Mouse (Mus musculus): Measurements from ENCODE around the gene Rxrb.

Gene Rxrb

DNA sequence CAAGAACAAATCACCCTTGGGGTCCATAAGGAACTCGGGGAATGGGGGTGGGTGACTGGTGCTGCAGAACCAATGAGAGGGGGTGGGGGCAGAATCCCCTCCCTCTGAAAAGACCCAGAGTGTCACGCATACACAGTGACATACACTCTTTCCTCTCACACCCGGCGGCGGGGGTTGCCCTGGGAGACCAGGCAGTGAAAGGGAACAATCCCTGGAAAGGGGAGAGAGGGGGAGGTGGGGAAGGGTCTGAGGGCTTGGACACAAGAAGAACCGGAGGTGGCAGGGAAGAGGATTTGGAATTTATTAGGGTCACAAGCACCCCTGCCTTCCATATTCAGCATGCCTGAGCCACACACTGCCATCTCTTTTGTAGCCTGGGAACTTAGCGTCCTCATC lies 5.9 kb upstream of the Rxrb start:
- no peak for DNase-seq (ENCODE audit: low spot score)

DNA sequence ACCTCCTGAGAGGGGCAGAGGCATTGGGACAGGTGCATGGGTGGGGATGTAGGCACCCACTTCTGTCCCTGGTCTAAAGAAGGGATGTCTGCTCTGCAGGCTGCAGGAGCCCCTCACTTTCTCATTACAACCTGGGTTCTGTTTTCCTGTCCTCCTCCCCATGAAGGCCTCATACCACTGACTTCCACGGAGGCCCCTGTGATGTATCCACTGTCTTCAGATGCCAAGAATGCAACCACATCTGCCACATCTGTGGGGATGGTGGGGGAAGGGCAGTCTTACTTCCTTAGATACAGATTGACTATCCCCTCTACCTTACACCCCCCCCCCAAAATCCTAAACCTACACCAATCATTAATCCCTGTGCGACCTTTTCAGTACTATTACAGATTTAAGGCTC lies 5.4 kb upstream of the Rxrb start:
- DNase-seq (ENCODE audit: low spot score) = no peak

DNA sequence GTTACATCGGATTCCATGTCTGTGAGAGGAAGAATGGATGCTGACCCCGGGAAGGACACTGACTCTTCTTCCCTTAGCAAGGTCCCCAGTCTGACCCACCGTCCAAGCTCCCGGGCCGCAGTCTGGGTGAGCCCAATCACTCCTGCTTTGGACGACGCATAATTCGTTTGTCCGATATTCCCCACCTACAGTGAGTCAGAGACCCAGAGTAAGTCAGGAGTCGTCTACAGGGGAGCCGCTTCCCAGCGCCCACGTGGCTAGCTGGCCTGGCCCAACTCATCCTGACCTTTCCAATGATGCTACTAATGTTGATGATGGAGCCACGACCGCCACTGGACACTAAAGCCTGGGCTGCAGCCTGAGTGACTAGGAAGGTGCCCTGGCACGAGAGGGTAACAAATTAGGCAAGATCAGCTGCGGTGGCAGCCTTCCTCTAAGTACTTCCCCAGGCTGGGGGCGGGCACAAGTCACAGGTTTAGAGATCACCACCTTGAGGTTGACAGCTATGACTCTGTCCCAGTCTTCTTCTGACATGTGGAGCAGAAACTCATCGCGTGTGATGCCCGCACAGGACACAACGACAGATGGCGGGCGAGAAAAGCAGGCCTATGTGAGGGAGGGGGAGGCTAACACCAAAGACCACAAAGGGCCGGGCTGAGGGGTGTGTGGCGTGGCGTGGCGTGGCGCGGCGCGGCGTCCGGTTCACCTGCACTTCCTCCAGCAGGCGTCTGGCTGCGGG lies 4.5 kb upstream of the Rxrb start:
- peak; percentile 48 for DNase-seq (ENCODE audit: low spot score)

DNA sequence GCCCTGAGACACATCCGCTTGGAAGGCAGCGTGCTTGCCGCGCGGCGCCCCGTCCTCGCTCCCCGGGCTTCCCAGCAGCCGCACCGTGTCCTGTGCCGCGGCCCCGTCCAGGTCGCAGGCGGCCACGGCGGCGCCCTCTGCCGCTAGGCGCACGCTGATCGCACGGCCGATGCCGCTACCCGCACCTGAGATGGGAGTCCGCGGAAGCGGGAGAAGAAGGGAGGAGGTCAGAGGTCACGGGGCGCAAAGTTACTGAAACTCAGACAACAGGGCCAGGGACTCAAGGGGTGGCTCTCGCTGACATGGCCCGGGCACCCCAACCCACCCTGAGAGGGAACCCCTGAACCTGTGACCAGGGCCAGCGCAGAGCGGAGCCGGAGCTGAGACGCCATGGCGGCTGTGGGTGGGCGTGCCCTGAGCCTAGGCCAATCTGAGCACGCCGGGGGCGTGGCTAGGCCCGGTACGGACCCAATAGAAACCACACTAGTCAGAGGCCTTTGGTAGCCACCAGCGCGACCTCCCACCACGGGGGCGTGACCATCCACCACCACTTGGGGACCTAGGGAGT lies 3.9 kb upstream of the Rxrb start, which contains the start of gene H2-Ke6:
Gene H2-Ke6, minus strand, starts transcription at position 405 of the 568 bp plus-strand sequence.
- DNase-seq (ENCODE audit: low spot score) = peak; percentile 93

DNA sequence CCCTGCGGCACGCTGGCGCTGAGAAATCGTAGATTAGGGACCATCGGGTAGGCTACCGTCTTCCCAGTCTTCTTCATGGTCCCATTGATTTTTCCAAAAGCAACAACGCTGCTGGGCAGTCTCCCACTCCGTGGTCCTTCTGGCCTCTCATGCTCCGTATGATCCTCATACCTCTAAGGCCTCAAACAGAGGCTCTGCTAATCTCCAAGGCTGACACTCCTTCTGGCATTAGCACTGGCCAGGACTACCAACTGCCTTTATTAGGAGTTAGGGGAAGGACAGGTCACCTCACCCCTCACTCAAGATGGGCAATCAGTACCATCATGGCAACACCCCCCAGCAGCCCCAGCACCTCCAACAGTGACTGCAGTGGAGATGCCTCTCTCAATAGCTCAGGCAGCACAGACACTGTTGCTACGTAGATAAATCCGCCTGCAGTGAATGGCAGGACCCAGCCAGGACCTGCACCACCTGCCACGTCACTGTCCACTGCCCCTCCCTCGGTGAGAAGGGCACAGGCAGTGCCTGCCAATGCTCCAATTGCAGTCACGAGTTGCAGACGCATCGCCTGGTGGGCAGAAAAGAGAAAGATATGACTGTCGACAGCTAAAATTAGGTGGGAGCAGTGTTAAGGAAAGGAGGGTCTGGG lies 3.0 kb upstream of the Rxrb start:
- no peak for DNase-seq (ENCODE audit: low spot score)

DNA sequence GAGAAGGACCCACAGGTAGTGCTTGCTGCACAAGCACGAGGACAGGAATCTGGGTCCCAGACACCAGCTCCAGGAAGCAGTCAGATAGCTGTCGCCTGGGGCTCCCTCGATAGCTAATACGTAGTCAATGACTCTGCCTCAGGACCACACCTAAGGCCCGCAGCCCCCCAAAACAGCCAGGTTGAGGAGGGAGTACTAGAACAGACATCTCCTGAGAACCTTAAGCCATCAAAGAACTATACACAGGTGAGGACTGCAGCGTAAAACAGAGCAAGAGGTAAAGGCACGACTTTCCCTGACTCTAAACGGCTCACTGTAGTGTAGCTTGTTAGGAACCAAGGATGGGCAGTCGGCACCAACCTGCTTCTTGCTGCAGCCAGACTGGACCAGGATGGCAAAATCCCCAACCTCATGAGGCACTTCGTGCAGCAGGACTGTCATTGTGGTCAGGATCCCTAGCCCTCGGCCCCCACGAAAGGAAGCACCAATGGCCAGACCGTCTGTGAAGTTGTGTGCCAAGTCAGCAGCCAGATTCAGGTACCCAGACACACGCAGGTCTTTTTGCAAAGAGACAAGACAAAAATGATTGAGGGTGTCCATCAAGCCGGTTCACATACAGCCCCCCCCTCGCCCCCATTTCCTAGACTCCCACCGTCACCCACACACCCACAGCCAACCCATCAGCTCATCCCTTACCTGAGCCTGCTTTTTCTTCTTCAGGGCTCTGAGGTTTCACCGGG lies 2.3 kb upstream of the Rxrb start:
- no peak for DNase-seq (ENCODE audit: low spot score)

DNA sequence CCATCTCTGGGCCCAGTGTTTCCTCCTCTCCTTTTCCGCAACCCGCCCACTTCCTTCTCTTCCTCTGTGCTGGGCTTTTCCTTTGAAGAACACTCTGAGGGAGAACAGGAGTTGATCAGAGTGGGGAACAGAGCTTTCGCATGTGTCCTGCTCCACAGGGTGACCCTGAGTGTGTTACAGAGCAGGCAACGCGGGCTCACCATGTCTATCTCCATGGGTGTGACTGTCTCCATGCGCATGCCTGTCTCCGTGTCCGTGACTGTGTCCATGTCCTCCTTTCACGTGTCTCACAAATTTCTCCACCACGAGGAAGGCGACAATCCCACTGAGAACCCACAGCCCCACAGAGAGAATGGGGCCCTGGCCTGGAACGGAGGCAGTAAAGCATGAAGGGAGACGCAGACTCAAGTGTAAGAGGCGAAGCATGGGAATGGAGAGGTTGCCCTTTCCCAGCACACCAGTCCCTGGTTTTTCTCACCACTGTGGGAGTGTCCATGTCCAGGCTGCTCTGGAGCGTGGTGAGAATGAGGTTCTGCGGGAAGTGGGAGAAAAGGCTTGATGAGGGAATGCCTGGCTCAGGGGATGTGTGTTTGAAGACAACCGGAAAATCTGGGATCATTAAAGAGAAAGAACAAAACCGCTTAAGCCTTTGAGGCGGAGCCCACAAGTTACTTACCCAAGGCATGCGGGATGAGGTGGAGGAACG lies 1.6 kb upstream of the Rxrb start:
- no peak for DNase-seq (ENCODE audit: low spot score)

DNA sequence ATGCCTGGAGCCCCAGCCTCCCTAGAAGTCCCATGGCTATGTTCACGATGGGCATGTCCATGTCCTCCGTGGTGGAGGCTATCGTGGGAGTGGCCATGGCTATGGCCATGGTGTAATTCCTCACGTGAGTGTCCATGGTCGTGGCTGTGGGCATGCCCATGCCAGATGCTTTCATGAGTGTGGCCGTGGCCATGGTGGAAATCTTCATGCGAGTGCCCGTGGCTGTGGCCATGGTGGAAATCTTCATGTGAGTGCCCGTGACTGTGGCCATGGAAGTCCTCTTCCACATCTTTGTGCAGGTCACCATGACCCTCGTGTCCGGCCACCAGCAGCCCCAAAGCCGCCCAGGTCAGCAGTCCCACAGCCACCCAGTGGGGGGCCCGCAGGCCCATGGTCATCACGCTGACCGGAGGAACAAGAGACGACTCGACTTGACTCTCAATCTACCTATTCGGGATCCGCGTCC lies 718 bp upstream of the Rxrb start:
- DNase-seq (ENCODE audit: low spot score) = no peak

DNA sequence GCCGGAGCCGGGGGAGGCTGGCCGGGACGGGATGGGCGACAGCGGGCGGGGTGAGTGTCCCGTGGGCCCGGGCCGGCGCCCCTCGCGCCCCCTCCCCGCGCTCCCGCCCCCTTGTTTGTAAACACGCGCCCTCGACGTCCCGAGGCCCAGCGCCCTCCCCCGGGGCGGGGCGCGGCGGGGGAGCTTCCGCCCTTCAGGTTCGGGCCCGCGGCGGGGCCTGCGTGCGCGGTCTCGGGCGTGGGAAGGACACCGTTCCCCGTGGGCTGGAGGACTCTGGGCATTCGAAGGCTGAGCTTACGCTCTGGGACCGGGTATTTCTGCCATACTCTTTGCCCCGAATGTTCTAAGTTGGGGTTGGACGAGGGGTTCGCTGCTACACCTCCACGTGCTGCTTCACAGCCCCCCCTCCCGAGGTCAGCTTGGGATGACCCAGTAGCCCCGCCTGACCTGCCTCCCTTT lies 591 bp downstream of the Rxrb start:
- peak; percentile 62 for DNase-seq (ENCODE audit: low spot score)

DNA sequence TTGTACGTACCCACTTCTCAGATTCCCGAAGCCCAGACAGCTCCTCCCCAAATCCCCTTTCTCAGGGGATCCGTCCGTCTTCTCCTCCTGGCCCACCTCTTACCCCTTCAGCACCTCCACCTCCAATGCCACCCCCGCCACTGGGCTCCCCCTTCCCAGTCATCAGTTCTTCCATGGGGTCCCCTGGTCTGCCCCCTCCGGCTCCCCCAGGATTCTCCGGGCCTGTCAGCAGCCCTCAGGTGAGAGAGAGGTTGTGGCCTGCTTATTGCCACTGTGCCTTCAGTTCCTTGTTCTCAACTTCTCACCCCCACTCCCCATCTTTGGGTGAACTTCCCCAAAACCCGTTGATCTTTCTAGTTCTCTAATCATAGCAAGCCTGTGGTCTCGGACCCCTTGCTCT lies 1.2 kb downstream of the Rxrb start:
- DNase-seq (ENCODE audit: low spot score) = no peak

DNA sequence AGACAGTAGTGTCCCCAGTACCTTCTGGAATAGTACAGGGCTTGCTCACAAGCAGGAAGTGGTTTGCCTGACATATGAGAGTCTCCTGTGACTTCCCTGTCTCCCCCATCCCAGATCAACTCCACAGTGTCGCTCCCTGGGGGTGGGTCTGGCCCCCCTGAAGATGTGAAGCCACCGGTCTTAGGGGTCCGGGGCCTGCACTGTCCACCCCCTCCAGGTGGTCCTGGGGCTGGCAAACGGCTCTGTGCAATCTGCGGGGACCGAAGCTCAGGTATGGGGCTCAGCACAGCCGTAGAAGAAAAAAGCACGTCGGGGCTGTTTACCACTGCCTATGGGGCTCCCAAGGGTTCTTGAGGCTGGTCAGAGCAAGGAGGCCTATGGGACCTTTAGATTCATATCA lies 1.8 kb downstream of the Rxrb start:
- DNase-seq (ENCODE audit: low spot score) = no peak

DNA sequence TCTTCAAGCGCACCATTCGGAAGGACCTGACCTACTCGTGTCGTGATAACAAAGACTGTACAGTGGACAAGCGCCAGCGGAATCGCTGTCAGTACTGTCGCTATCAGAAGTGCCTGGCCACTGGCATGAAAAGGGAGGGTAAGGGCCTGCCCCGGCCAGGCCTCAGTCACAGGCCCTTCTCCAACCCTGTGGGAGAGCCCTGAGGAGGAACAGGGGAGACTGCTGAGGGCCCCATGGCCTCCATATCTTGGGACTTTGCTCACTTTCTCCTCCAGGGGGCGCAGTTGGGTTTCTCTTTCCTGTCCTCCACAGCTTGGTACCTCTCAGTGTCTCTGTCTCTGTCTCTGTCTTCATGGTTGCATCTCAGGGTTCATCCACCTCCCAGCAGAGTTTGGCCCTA lies 2.5 kb downstream of the Rxrb start:
- DNase-seq (ENCODE audit: low spot score) = peak; percentile 60

DNA sequence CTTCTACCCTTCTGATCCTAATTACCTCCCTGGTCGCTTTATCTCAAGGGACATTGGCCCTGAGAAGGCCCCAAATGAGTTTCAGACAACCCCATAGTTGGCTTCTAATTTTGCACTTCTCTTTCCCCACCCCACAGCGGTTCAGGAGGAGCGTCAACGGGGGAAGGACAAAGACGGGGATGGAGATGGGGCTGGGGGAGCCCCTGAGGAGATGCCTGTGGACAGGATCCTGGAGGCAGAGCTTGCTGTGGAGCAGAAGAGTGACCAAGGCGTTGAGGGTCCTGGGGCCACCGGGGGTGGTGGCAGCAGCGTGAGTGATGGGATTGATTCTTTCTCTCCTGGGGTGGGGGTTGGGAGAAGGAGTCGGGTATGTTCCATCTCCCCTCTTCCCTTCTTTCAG lies 3.9 kb downstream of the Rxrb start:
- DNase-seq (ENCODE audit: low spot score) = no peak

DNA sequence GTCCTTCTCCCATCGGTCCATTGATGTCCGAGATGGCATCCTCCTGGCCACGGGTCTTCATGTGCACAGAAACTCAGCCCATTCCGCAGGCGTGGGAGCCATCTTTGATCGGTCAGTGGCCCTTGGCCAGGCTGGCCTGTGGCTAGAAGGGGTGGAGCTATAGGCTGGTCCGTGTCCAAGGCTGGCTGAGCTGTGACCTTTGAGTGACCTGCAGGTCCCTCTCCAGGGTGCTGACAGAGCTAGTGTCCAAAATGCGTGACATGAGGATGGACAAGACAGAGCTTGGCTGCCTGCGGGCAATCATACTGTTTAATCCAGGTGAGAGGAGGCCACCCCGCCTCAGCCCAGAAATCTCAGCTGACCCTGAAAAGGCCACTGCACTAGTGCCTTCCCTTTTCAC lies 5.0 kb downstream of the Rxrb start:
- no peak for DNase-seq (ENCODE audit: low spot score)

DNA sequence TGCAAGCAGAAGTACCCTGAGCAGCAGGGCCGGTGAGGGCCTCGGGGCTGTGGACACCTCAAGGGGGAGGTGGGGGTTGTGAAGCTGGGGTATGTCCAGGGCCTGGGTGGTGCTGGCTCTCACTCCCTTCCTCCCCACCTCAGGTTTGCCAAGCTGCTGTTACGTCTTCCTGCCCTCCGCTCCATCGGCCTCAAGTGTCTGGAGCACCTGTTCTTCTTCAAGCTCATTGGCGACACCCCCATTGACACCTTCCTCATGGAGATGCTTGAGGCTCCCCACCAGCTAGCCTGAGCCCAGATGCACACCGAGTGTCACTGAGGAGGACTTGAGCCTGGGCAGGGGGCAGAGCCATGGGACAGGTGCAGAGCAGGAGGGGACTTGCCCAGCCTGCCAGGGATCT lies 5.6 kb downstream of the Rxrb start:
- no peak for DNase-seq (ENCODE audit: low spot score)

DNA sequence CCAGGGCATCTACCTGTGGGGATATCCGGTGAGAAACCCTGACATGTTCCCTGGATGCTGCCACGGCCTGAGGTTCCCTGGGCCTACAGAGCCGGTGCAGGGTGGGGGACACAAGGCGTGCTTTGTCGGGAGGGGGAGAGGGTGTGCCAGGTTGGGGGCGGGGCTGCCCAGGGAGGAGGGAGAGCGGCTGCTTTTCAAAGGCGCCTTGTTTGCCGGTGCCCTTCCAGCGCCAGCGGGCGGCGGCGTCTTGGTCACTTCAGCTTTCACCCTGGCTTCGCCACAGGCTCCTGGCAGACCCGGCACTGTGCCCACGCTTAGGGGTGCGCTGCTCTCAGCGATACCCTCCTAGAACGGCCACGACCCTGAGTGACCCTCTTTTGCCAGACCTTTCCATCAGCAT lies 6.8 kb downstream of the Rxrb start:
- no peak for DNase-seq (ENCODE audit: low spot score)

DNA sequence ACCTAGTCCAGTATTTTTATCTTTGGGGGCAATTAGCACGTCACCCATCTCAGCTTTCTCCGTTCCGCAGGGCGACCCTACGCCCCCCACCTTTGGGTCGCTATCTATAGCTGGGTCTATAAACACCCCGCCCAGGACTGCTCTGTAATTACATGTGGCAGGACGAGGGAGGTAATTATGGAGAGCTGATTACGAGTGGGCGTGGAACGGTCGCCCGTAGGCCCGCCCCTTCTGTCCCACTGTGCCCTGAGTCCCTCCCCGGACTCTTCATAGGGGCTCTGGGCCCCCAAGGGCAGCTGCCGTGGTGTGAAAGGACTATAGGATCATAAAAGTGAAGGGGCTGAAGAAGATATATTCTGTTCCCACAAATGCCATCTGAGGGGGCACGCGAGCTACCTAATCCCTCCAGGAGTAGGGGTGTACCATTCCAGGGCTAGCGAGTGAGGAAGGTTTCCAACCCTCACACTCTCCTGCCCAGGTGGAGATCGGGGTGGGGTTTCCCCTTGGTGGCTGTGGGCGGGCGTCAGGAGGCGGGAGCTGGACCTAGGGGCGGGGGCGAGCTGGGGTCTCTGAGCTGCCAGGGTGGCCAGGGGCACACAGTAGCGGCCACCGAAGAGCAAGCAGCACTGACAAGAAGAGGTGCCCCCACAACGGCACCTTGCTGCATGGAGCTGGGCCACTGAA lies 7.4 kb downstream of the Rxrb start, which contains the start of gene Col11a2:
Gene Col11a2, plus strand, starts transcription at position 560 of the 684 bp plus-strand sequence.
- DNase-seq (ENCODE audit: low spot score) = no peak

DNA sequence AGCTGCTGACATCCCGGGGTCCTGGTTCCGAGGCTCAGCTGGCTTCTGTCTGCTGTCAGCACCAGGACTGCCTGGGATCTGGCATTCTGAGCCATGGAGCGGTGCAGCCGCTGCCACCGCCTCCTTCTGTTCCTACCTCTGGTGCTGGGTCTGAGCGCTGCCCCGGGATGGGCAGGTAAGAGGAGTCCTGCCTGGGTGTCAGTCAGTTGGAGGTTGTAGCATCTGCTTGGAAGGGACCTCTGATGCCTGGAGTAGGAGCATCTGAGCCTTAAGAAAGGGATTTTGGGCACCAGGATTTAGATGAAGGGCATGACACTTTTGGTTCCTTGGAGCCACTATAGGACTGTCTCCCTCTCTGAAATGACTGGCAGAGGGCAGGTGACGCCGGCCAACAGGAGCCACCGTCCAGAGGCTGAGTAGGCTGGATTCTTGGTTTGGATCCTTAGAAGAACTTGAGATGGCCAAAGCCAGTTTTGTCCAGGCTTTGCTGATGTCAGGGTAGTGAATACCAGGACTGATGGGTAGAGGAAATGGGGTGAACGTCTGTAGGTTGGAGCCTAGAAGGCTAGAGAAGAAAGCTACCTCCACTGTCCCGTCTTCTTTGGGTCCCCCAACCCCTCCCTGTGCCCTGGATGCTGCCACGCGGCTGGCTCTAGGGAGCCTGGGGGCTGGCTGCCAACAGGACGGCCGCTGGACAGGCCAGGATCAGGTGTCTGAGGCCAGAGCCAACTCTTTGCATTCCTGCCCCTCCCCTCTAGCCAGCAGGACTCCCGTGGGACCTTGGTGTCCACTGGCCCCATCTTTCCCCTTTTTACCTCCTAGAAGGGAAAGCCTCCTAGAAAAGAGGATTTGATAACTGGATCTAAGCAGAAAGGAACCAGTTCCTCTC lies 8.2 kb downstream of the Rxrb start:
- DNase-seq (ENCODE audit: low spot score) = no peak

DNA sequence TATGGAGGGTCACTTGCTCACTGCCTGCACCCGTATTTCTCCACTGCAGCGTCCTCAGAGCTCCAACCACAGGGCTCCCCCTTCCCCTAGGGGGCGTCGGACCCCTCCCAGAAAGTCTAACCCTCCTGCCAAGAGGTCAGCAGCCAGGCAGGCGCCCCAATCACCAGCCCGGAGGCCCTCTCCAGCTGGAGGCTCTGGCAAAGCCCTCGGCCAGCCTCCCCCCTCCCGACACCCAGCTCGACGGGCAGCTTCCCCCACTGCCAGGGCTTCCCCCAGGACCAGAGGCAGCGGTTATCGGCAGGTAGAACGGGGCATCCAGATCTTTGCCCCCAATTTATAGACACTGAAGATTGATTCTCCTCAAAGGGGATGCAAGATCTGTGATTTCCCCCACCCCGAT lies 14.3 kb downstream of the Rxrb start:
- DNase-seq (ENCODE audit: low spot score) = no peak

DNA sequence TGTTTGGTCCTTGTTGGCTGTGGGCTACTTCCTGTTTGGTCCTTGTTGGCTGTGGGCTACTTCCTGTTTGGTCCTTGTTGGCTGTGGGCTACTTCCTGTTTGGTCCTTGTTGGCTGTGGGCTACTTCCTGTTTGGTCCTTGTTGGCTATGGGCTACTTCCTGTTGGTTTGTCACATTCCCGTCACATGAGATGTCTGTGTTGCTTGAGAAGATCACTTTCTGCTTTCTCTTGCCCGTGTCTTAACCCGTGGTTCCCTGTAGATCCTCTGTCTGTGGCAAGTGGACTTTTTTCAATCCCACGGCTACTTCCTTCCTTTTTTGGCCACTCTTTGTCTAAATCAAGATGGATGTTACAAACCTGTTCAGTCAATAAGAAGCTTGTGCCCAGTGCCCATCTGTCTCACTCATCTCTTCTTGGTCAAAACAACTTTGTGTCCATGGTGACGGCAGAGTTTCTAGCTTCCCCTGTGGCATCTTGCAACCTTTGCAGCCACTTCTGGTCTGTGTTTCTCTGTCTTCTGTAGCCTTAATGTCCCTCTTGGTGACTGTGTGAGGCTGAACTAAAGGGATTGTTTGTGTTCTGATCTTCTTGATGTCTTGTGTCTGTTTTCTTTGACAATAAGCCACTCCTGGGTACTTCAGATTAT lies 15.9 kb downstream of the Rxrb start:
- no peak for DNase-seq (ENCODE audit: low spot score)
